Comparison of ENCODE assay signal across 26 mouse cellular contexts in the genomic region with DNA sequence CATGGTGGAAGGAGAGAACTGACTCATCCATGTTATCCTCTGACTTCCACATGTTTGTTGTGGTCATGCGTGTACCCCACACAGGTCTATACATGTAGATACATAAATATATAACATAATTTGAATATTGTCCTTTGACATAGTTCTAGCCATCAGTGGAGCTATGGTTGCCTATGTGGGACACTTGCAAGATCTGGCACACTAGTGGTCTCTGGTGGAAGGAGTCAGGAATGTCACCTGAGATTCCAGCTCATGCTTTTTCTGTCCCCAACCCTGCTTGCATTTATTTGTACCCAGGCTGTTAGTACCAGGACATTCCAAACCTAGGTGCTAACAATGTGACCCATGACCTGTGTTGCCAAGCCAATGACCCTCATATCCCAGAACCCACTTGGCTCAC. TPM values are rescaled to one million over a fixed set of nuclear protein-coding genes. Genes with fewer than 3 reads are reported as not detected.
A peak's percentile ranks its signal among the peaks of the same experiment; 100 is the strongest.
DNase-seq lines count a peak whose midpoint lies in the region; ATAC-seq and TF ChIP-seq lines count a peak whose summit lies in the region.
"Had no signal": no experiment of that assay in that cellular context is flagged by ENCODE, and none has a peak within 500 bp of the region (broad histone marks: within the 10 kb centered on the region; RNA-seq: fewer than 3 reads in every experiment).

No protein-coding gene starts in this region.

- TF ChIP-seq CTCF in hindbrain, postnatal 0 days (IDR thresholded peaks at IDR 0.05; ENCODE audit: low read depth), result peak; percentile 49
- TF ChIP-seq CTCF in lung, postnatal 0 days (IDR thresholded peaks at IDR 0.05), result peak; percentile 22; the same call in 1 of the 2 replicates
- peak in 1 of 3 experiments; percentile 17; a peak in 2 of 6 replicates for TF ChIP-seq CTCF in MEL (IDR thresholded peaks at IDR 0.05 in 2 of 3, conservative IDR thresholded peaks at IDR 0.05 in 1 of 3; ENCODE audit: control insufficient read depth in 1 of 3, insufficient read depth in 1 of 3, low read depth in 2 of 3, low read length in 3 of 3, poor library complexity in 1 of 3, severe bottlenecking in 1 of 3)

- WGBS in hindbrain, postnatal 0 days, result 92% methylated on average over 1 of the region's 1 CpGs
- WGBS in hindbrain, embryonic 13.5 days, result 94% methylated on average over 1 of the region's 1 CpGs
- 89% methylated on average over 1 of the region's 1 CpGs for WGBS in lung, postnatal 0 days

- no peak for DNase-seq in hindbrain, postnatal 0 days (ENCODE audit: low spot score)
- DNase-seq in lung, postnatal 0 days (ENCODE audit: low spot score), result no peak
- no peak for DNase-seq in lung, postnatal 4 days
- DNase-seq in MEL (ENCODE audit: low read depth, low spot score), result no peak
- DNase-seq in left cerebral cortex, adult 9 months (ENCODE audit: low spot score in 2 of 2), result no peak
- DNase-seq: adrenal gland, adult 2 months; adrenal gland, postnatal 36 days; cerebellum, adult 18-20 months; gastrocnemius, postnatal 14 days; heart, postnatal 14 days; kidney, postnatal 25 days; left cerebral cortex, postnatal 4 days; liver, embryonic 13.5 days; lung, adult 18-20 months; right cerebral cortex, adult 18-20 months; right cerebral cortex, postnatal 4 days; thymus, adult 2 months; thymus, postnatal 36 days had no signal

- TF ChIP-seq POLR2A in MEL (IDR thresholded peaks at IDR 0.05; ENCODE audit: control insufficient read depth in 1 of 2, insufficient read depth in 1 of 2, low read depth in 1 of 2, low read length in 2 of 2, poor library complexity in 1 of 2), result no peak

- H3K9me3 ChIP-seq in hindbrain, postnatal 0 days (ENCODE audit: low read length), result no peaks in the 10 kb centered on the region
- no peaks in the 10 kb centered on the region for H3K9me3 ChIP-seq in hindbrain, embryonic 13.5 days
- H3K9me3 ChIP-seq in lung, postnatal 0 days (ENCODE audit: low read length), result no peaks in the 10 kb centered on the region
- no peaks in the 10 kb centered on the region for H3K9me3 ChIP-seq in MEL (replicated peaks; ENCODE audit: insufficient read depth, low read length)
- H3K9me3 ChIP-seq: embryonic facial prominence, embryonic 13.5 days; forebrain, embryonic 10.5 days; hindbrain, embryonic 10.5 days; intestine, embryonic 15.5 days; liver, embryonic 13.5 days; midbrain, embryonic 13.5 days had no signal

- H3K79me2 ChIP-seq in MEL (ENCODE audit: control insufficient read depth, insufficient read depth, low read length, poor library complexity), result no peaks in the 10 kb centered on the region

- no peaks in the 10 kb centered on the region for H3K36me3 ChIP-seq in hindbrain, postnatal 0 days (ENCODE audit: insufficient read depth, low read length)
- H3K36me3 ChIP-seq in hindbrain, embryonic 13.5 days, result no peaks in the 10 kb centered on the region
- H3K36me3 ChIP-seq in lung, postnatal 0 days (ENCODE audit: insufficient read depth, low read length), result no peaks in the 10 kb centered on the region
- H3K36me3 ChIP-seq in MEL (ENCODE audit: control insufficient read depth in 1 of 2, insufficient read depth in 2 of 2, low read length in 2 of 2), result no peaks in the 10 kb centered on the region
- H3K36me3 ChIP-seq: embryonic facial prominence, embryonic 13.5 days; forebrain, embryonic 10.5 days; hindbrain, embryonic 10.5 days; intestine, embryonic 15.5 days; liver, embryonic 13.5 days; midbrain, embryonic 13.5 days had no signal

- H3K9ac ChIP-seq in hindbrain, postnatal 0 days (replicated peaks; ENCODE audit: low read length), result no peak overlapping the region
- no peak overlapping the region for H3K9ac ChIP-seq in hindbrain, embryonic 13.5 days
- H3K9ac ChIP-seq in lung, postnatal 0 days (replicated peaks; ENCODE audit: low read depth), result no peak overlapping the region
- no peak overlapping the region for H3K9ac ChIP-seq in MEL (ENCODE audit: control insufficient read depth, low read depth, low read length, poor library complexity, severe bottlenecking)
- H3K9ac ChIP-seq: embryonic facial prominence, embryonic 13.5 days; intestine, embryonic 15.5 days; liver, embryonic 13.5 days; midbrain, embryonic 13.5 days had no signal

- no peak for TF ChIP-seq EP300 in lung, postnatal 0 days (IDR thresholded peaks at IDR 0.05)
- TF ChIP-seq EP300 in MEL (IDR thresholded peaks at IDR 0.05; ENCODE audit: low read depth in 1 of 2, low read length in 2 of 2), result no peak

- H3K4me1 ChIP-seq in hindbrain, postnatal 0 days (ENCODE audit: insufficient read depth, low read length), result no peaks in the 10 kb centered on the region
- peaks cover 22% of the 10 kb centered on the region for H3K4me1 ChIP-seq in hindbrain, embryonic 13.5 days (replicated peaks)
- H3K4me1 ChIP-seq in lung, postnatal 0 days (ENCODE audit: insufficient read depth, low read depth, low read length), result no peaks in the 10 kb centered on the region
- no peaks in the 10 kb centered on the region for H3K4me1 ChIP-seq in MEL (ENCODE audit: control insufficient read depth in 1 of 2, insufficient read depth in 2 of 2, low read length in 2 of 2)
- H3K4me1 ChIP-seq: embryonic facial prominence, embryonic 13.5 days; intestine, embryonic 15.5 days; liver, embryonic 13.5 days had no signal

- H3K4me2 ChIP-seq in hindbrain, postnatal 0 days (ENCODE audit: low read depth, low read length), result no peak overlapping the region
- no peak overlapping the region for H3K4me2 ChIP-seq in hindbrain, embryonic 13.5 days
- H3K4me2 ChIP-seq in lung, postnatal 0 days (replicated peaks; ENCODE audit: low read depth, low read length), result no peak overlapping the region
- H3K4me2 ChIP-seq: embryonic facial prominence, embryonic 13.5 days; intestine, embryonic 15.5 days; liver, embryonic 13.5 days; midbrain, embryonic 13.5 days had no signal

- no peaks in the 10 kb centered on the region; the same call in 1 of the 2 replicates for H3K27me3 ChIP-seq in hindbrain, postnatal 0 days (ENCODE audit: insufficient read depth, low read length)
- peaks cover 11% of the 10 kb centered on the region for H3K27me3 ChIP-seq in hindbrain, embryonic 13.5 days
- no peaks in the 10 kb centered on the region for H3K27me3 ChIP-seq in lung, postnatal 0 days (replicated peaks; ENCODE audit: insufficient read depth, low read length)
- H3K27me3 ChIP-seq in MEL (ENCODE audit: control insufficient read depth in 1 of 2, insufficient read depth in 2 of 2, low read length in 2 of 2), result peaks cover 0 to under 1% of the 10 kb centered on the region in 2 experiments; a peak in 1 of 4 replicates
- H3K27me3 ChIP-seq: embryonic facial prominence, embryonic 13.5 days; intestine, embryonic 15.5 days; liver, embryonic 13.5 days; midbrain, embryonic 13.5 days had no signal

- H3K27ac ChIP-seq in hindbrain, postnatal 0 days, result no peak overlapping the region
- H3K27ac ChIP-seq in hindbrain, embryonic 13.5 days, result no peak overlapping the region
- no peak overlapping the region for H3K27ac ChIP-seq in lung, postnatal 0 days (ENCODE audit: low read length)
- no peak overlapping the region for H3K27ac ChIP-seq in MEL (ENCODE audit: control insufficient read depth, low read depth, low read length)
- H3K27ac ChIP-seq: embryonic facial prominence, embryonic 13.5 days; forebrain, embryonic 10.5 days; hindbrain, embryonic 10.5 days; intestine, embryonic 15.5 days; liver, embryonic 13.5 days; midbrain, embryonic 13.5 days had no signal

- ATAC-seq in hindbrain, postnatal 0 days, result no peak
- ATAC-seq in hindbrain, embryonic 13.5 days (ENCODE audit: low FRiP score), result no peak
- no peak for ATAC-seq in lung, postnatal 0 days
- ATAC-seq in megakaryocyte-erythroid progenitor cell, adult 5-6 weeks (replicated peaks; ENCODE audit: low FRiP score, low TSS enrichment, poor library complexity, severe bottlenecking), result no peak
- ATAC-seq: intestine, embryonic 15.5 days had no signal

- H3K4me3 ChIP-seq in hindbrain, postnatal 0 days (ENCODE audit: low read length), result no peak overlapping the region
- no peak overlapping the region for H3K4me3 ChIP-seq in hindbrain, embryonic 13.5 days
- no peak overlapping the region for H3K4me3 ChIP-seq in lung, postnatal 0 days (ENCODE audit: low read depth, low read length)
- no peak overlapping the region for H3K4me3 ChIP-seq in MEL (ENCODE audit: control insufficient read depth in 1 of 2, insufficient read depth in 1 of 2, low read depth in 2 of 2, low read length in 2 of 2)
- H3K4me3 ChIP-seq: embryonic facial prominence, embryonic 13.5 days; forebrain, embryonic 10.5 days; hindbrain, embryonic 10.5 days; intestine, embryonic 15.5 days; liver, embryonic 13.5 days; midbrain, embryonic 13.5 days had no signal

- TF ChIP-seq RAD21 in MEL (IDR thresholded peaks at IDR 0.05; ENCODE audit: low read depth, low read length), result peak; percentile 1

TF ChIP-seq in MEL, 35 proteins besides CTCF, POLR2A, EP300 and RAD21 (continues in another document):
- no peak for TF ChIP-seq ZC3H11A (IDR thresholded peaks at IDR 0.05; ENCODE audit: low read depth, low read length)
- TF ChIP-seq ETS1 (IDR thresholded peaks at IDR 0.05; ENCODE audit: low read depth, low read length), result no peak
- TF ChIP-seq MEF2A (IDR thresholded peaks at IDR 0.05; ENCODE audit: extremely low read depth, insufficient replicate concordance, low read depth, low read length, poor library complexity, severe bottlenecking), result no peak
- no peak for TF ChIP-seq ELF1 (IDR thresholded peaks at IDR 0.05; ENCODE audit: low read depth, low read length)

RNA-seq across cellular contexts. Expression of gene 2410004P03Rik, which starts 38.3 kb away (rescaled TPM):
- total RNA-seq in hindbrain, postnatal 0 days (2014; rRNA removed), result 7.5 and 8.6 TPM in 2 replicates
- 7.8 and 10.4 TPM in 2 replicates for polyA plus RNA-seq in hindbrain, postnatal 0 days (2015; fragmentation: Nextera tagmentation; extraction: Ambion mirVana)
- polyA plus RNA-seq in hindbrain, embryonic 13.5 days (2015; fragmentation: Nextera tagmentation; extraction: Ambion mirVana), result 3.0 and 4.8 TPM in 2 replicates
- polyA plus RNA-seq in lung, postnatal 0 days (2015; fragmentation: Nextera tagmentation; extraction: Ambion mirVana), result 13.6 and 16.9 TPM in 2 replicates
- not detected in 2 replicates for total RNA-seq in MEL (2012; rRNA removed)
- polyA plus RNA-seq in MEL (2012; ENCODE audit: insufficient read depth in 1 of 2, insufficient read length in 2 of 2, low read depth in 1 of 2, low replicate concordance in 2 of 2, missing spikeins in 1 of 2), result under 1 TPM in 1 of 2 experiments, not detected in 1; 0.03 TPM
- total RNA-seq in megakaryocyte-erythroid progenitor cell, adult 5-6 weeks (2014; fragmentation: Nextera tagmentation), result not detected in 2 replicates
- not detected in 2 replicates for total RNA-seq in megakaryocyte-erythroid progenitor cell, adult 5-6 weeks (2017)
- total RNA-seq: adrenal gland, adult 2 months; adrenal gland, postnatal 36 days; gastrocnemius, postnatal 14 days had no signal
- polyA plus RNA-seq: adrenal gland, adult 2 months; heart, embryonic 14.5 days had no signal

RNA-seq across cellular contexts. Expression of gene Pqlc3, which starts 49.6 kb away (rescaled TPM):
- 2.6 and 4.3 TPM in 2 replicates for total RNA-seq in hindbrain, postnatal 0 days (2014; rRNA removed)
- 2.2 and 2.5 TPM in 2 replicates for polyA plus RNA-seq in hindbrain, postnatal 0 days (2015; fragmentation: Nextera tagmentation; extraction: Ambion mirVana)
- 1.4 and 2.3 TPM in 2 replicates for polyA plus RNA-seq in hindbrain, embryonic 13.5 days (2015; fragmentation: Nextera tagmentation; extraction: Ambion mirVana)
- polyA plus RNA-seq in lung, postnatal 0 days (2015; fragmentation: Nextera tagmentation; extraction: Ambion mirVana), result 10.6 and 11.5 TPM in 2 replicates
- total RNA-seq in MEL (2012; rRNA removed), result 5.2 and 5.7 TPM in 2 replicates
- 10 to 100 TPM in 1 of 2 experiments, not detected in 1; 13.1 TPM for polyA plus RNA-seq in MEL (2012; ENCODE audit: insufficient read depth in 1 of 2, insufficient read length in 2 of 2, low read depth in 1 of 2, low replicate concordance in 2 of 2, missing spikeins in 1 of 2)
- total RNA-seq in megakaryocyte-erythroid progenitor cell, adult 5-6 weeks (2014; fragmentation: Nextera tagmentation), result 5.9 and 11.4 TPM in 2 replicates
- 8.2 and 11.3 TPM in 2 replicates for total RNA-seq in megakaryocyte-erythroid progenitor cell, adult 5-6 weeks (2017)
